Mouse (Mus musculus): ENCODE measurements at regions not wholly inside any gene's neighbourhood (a gene's known extent, or its start where the extent isn't known, plus 50 kb on each side); places are given as distances from the start of the nearest gene placed in this dataset.

DNA sequence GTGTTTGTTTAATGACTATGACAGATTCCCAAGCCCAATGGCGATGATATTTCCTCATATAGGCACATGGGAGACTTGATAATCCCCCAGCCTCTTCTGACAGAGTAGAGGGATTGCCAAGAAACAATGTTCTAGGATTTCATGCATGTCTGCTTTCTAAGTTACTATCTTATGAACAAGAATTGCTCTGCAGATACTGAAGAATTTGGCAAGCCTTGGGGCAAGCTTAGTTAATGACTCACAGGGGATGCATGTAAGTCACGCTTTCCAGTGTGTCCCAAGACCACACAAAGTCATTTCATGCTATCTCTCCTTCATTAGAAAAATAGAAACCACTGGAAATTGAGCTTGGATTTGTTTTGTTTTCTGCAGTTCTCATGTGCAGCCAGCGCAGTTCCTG lies 376.2 kb downstream of the Dcdc2c start:
- TF ChIP-seq TAL1 (conservative IDR thresholded peaks at IDR 0.05; ENCODE audit: low read depth, low read length): no peak
- no peak for TF ChIP-seq CTCF (IDR thresholded peaks at IDR 0.05; ENCODE audit: low read depth, low read length)
- TF ChIP-seq GATA1 (IDR thresholded peaks at IDR 0.05; ENCODE audit: borderline replicate concordance, low read length): no peak
- TF ChIP-seq POLR2AphosphoS5 (IDR thresholded peaks at IDR 0.05; ENCODE audit: insufficient replicate concordance, low read depth, low read length): no peak

All from G1E (cell line).